Mouse (Mus musculus): ENCODE results near the gene Ubr2.

The Ubr2 gene

GRCm38 (mm10) chr17:47003305-47003704, 7.1 kb downstream of the Ubr2 start:
- DNase-seq (ENCODE audit: low read depth, low spot score): no peak

DNA sequence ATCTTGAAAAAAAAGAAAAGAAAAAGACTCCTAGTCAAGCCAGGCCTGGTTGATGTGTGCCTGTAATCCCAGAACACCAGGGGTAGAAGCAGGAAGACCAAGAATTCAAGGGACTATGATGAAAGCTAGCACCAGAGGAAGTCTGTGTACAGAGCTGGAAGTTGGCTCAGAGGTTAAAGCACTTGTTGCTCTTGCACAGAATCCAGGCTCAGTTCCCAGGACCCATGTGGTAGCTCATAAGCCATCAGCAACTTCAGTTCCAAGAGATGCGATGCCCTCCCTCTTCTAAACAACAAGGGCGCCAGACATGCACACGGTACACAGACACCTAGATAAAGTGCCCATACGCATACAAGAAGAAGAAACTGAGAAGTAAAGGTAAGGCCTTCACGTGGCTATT, 8.0 kb downstream of the Ubr2 start:
- DNase-seq (ENCODE audit: low read depth, low spot score): no peak

DNA sequence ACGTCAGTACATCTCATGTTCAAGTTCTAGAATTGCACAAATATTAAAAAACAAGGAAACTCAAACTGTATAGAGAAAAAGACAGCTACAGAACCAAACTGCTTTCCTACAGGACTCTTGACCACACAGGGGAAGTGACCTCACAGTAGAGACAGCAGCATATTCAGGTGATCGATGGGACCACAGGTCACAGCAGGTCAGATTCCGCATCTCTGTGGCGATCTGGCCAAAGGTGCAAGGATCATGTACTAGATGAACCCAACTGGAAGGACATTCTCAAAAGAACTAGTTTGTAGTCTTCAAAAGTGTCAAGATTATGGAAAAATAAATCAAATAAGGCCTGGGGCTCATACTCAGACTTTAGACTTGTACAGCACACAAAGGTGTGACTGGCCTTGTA, 11.5 kb downstream of the Ubr2 start:
- DNase-seq (ENCODE audit: low read depth, low spot score): no peak

DNA sequence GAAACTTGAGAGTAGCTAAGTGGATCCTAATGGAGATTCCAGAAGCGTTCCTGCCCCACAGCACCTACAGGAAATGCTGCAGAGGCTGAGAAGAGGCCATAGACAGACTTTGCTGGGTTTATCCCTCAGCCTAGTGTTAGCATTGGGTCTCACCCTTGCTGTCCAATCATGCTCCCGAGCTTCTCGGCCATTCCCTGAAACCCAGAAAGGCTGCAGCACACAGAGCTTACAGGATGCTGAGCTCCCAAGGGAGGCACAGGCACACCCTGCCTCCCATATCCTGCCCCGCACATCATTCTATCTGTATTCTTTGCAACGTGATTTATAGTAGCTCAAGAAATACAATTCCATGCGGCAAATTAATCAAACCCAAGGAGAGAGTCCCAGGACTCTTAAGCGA, 13.9 kb downstream of the Ubr2 start:
- DNase-seq (ENCODE audit: low read depth, low spot score): no peak

GRCm38 (mm10) chr17:46995621-46996020, 14.7 kb downstream of the Ubr2 start:
- DNase-seq (ENCODE audit: low read depth, low spot score): no peak

DNA sequence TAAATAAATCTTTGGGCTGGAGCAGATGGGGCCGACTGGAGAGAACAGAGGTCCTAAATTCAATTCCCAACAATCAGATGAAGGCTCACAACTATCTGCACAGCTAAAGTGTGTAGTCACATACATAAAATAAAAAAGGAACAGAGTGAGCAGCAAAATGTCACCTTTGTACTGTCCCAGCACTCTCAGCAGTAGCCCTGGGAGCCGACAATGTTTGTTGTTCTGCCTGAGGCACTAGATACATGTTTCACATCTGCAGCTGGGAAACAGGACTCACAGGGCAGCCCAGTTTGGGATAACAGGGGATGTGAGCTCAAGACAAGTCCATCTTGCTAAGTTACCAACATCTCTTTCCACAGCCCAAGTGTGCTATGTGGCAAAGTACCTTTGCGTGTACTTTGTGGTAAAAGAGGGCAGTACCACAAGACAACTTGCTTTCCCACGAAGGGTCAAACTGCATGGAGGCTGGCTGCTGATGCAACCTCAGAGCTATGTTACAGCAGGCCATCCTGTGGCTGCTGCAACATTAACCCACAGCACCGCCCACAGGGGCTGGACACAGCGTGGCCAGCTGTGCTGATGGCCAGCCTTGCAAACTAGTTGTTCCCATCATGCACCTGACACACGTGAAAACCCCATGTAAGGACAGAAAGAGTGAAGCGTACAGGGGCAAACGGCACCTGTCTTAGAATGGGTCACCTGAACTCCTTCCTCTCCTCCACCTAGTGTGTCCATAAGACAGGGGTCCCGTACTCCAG, 15.5 kb downstream of the Ubr2 start:
- DNase-seq (ENCODE audit: low read depth, low spot score): no peak

DNA sequence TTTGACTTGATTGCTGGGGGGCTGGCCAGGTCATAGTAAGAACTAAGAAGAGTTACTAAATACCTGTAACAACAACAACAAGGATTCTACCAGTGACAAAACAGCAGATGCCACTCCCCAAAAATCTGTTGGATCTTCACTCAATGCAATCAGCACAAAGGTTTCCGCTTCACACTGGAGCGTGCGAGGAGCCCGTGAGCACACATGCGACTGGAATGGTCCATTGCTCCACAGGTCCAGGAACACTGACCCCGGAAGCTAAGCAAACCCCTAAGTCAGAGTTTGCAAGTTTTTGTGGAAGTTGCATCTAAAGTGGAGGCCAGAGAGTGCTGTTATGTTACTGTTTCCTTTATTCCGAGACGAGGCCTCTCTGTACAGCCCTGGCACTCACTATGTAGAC, 16.7 kb downstream of the Ubr2 start:
- DNase-seq (ENCODE audit: low read depth, low spot score): no peak

DNA sequence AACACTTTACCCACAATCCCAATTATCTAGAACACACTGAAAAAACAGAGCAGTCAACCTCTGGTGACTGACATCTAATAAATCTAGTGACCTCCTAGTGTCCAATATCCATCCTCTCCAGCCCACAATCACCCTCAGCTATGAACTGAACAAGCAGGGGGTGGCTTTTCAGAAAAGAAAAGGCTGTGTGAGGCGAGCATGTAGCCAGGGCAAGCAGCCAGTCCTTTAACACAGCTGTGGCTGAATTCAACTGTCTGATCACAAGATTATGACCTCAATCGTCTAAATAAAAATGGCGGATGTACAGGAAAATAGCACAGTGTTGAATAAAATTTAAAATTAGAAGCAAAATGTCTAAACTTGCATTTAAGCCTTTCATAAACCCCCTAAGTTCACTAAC, 22.7 kb downstream of the Ubr2 start:
- DNase-seq (ENCODE audit: low read depth, low spot score): no peak

- no peak for DNase-seq (ENCODE audit: low read depth, low spot score)
These were observed 30.3 kb downstream of the Ubr2 start for GRCm38 (mm10) chr17:46980050-46980449.

DNA sequence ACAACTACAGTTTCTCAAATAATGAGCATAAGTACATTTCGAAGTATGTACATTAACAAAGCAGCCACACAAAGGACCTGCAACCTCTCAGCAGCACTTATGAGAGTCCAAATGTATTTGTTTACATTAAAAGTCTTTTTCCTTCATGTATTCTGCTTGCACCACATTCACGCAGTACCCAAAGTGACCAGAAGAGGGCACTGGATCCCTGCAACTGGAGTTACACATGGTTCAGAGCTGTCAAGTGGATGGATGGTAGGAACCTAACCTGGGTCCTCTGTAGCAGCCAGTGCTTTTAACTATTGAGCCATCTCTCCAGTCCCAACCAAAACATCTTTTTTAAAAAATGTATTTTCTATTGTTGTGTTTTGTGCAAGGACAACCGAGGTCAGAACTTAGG, 35.2 kb downstream of the Ubr2 start:
- peak; percentile 27 for DNase-seq (ENCODE audit: low read depth, low spot score)

- DNase-seq (ENCODE audit: low read depth, low spot score): no peak
These were observed 37.8 kb downstream of the Ubr2 start for GRCm38 (mm10) chr17:46972603-46973002.

- DNase-seq (ENCODE audit: low read depth, low spot score): no peak
These were observed 43.5 kb downstream of the Ubr2 start for GRCm38 (mm10) chr17:46966892-46967291.

GRCm38 (mm10) chr17:46963186-46963585, 47.2 kb downstream of the Ubr2 start:
- no peak for DNase-seq (ENCODE audit: low read depth, low spot score)

DNA sequence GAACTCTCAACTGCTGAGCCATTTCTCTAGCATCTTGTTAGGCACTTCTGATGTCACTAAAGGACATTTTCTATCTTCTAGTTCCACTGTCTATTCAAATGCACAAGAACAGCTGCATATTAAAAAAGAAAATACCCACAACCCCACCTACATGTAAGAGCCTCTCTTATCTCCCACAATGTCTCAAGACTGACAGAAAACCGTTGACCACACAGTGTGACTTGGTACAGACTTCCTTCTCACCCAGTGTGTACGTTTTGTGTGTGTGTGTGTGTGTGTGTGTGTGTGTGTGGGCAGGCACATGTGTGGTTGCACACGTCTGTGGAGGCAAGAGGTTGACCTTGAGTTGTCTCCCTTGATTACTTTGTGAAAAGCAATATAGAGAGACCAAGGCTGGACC, 48.2 kb downstream of the Ubr2 start:
- DNase-seq (ENCODE audit: low read depth, low spot score): no peak

DNA sequence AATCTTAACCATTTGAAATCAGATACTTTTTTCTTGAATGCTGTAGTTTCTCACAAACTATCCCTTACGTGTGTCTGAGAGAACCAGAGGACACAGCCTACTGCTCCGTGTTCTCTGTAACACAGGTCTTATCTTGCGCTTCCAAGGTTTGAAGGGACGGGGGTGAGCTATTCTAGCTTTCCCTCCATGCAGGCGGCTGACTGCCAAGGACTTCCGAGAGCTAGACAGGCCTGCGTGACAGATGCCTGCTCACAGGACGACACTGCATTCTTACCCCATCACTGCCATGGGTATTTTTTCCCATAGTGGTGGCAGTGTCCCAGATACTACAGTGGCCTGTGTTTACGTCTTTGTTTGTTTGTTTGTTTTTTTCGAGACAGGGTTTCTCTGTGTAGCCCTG, 50.1 kb downstream of the Ubr2 start:
- no peak for DNase-seq (ENCODE audit: low read depth, low spot score)

GRCm38 (mm10) chr17:46958045-46958444, 52.3 kb downstream of the Ubr2 start:
- DNase-seq (ENCODE audit: low read depth, low spot score): no peak

DNA sequence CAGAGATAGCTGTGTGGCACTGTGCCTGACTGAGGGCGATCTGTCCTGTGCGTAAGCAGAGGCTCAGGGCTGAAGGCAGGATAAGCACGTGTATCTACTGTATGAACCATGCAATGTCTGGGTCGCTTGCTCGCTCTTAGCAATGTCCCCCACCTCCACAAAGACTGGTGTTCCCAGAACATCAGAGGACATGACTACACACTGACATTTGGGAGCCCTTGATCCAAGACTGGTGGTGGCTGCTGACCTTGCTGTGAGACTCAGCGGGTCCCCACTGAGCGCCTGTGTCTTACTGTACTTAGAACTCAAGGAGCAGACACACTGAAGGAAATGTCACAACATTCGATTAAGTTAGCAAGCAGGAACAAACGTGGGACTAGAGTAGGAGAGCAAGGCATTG, 64.1 kb downstream of the Ubr2 start:
- DNase-seq (ENCODE audit: low read depth, low spot score): no peak

- no peak for DNase-seq (ENCODE audit: low read depth, low spot score)
These were observed 67.9 kb downstream of the Ubr2 start for GRCm38 (mm10) chr17:46942421-46942820.

GRCm38 (mm10) chr17:46940461-46940860, 69.9 kb downstream of the Ubr2 start:
- no peak for DNase-seq (ENCODE audit: low read depth, low spot score)

DNA sequence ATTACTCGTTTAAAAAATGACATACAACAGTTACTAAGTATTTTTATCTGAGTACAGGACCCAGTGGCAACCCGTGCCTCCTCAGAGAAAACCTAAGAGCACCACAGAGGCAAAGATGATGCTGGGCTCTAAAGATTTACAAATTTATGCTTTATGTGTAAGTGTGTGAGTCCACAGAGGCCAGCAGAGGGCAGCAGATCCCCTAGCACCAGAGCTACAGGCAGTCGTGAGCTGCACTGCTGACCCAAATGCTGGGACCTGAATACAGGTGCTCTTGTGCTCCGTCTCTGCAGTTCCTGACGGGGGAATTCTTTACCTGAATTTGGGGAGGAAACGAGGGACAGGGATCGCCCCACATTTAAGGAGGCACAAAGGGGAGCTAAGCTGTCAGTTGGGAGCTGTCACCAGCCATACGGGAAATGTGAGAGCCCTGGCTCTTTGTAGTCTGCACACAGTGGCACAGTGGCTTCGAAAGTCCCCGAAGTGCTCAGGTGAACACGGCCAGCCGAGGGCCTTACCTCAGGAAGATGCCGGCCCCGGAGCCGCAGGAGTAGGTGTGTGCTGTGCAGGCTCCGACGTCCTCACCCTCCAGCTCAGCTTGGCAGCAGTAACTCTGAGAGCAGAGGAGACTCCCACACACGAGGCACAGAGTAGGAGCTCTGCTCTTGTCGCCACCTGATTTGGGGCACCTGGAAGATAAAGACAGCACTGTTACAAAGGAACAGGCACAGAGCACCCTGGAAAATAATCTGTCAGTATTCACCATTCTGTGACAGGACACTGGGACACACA, 76.6 kb downstream of the Ubr2 start:
- DNase-seq (ENCODE audit: low read depth, low spot score): peak; percentile 39

DNA sequence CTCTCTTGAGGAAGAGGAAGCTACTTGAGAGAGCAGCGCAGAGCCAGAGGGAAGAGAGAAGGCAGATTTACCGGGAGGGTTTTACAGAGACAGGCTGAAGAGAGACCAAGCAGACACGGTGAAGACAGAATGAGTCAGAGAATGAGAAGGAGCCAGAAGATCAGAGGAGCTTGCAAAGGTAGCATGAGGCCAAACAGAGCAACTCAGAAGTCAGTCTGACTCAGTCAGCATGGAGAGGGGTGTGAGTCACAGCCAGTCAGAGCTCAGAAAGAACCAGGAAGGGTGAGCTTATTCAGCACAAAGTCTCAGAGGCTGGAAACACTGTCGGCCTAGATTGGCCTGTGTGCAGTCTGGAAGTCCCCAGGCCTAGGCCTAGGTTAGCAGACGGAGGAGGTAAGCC, 77.4 kb downstream of the Ubr2 start:
- no peak for DNase-seq (ENCODE audit: low read depth, low spot score)

- DNase-seq (ENCODE audit: low read depth, low spot score): no peak
These were observed 80.5 kb downstream of the Ubr2 start for GRCm38 (mm10) chr17:46929897-46930296.

DNA sequence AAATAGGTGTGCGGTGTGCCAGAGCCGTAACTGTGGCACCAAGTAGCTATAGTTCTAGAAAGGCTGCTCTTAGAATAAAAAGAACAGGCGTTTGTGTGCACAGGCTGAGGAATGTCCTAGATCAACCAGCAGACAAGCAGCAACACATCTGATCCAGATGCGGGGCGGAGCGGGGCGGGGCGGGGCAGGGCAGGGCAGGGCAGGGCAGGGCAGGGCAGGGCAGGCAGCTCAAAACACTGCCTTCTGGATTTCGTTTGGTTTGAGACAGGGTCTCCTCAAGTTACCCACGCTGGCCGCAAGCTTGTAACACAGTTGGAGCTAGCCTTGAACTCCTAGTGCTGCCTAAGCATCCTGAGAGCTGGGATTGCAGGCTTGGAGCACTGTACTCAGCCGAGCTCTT, 81.1 kb downstream of the Ubr2 start:
- no peak for DNase-seq (ENCODE audit: low read depth, low spot score)

Data from embryo, embryonic 11.5 days (tissue).